Mouse (Mus musculus): ENCODE results near the gene Fcgrt. TPM values are rescaled to one million over a fixed set of nuclear protein-coding genes. Genes with fewer than 3 reads are reported as not detected.

The Fcgrt gene
- polyA plus RNA-seq, 1 experiment from 2014 or later = 17.7 TPM

DNA sequence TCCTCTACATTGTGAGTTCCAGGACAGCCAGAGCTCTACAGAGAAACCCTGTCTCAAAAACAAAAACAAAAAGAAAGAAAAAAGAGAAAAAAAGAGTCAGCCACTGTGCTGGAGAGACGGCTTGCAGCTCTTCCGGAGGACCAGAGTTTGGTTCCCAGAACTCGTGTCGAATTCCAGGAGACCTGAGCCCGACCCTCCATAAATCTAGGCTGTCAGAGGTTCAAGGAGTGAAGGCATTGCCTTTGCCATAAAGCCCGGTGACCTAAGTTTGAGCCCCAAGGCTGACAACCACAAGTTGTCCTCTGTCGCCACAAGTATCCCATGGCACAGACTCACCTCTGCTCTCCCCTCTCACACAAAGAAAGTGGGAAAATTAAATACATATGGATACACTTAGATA, 9.5 kb downstream of the Fcgrt start:
- H3K27ac ChIP-seq (ENCODE audit: low read length) = no peak overlapping the region
- H3K4me2 ChIP-seq (ENCODE audit: low read length) = no peak overlapping the region
- no peak for ATAC-seq
- H3K9ac ChIP-seq (replicated peaks; ENCODE audit: low read depth, low read length) = no peak overlapping the region
- no peaks in the 10 kb centered on the region for H3K27me3 ChIP-seq (replicated peaks; ENCODE audit: control insufficient read depth, insufficient read depth, low read length)
- no peak overlapping the region for H3K4me3 ChIP-seq (replicated peaks; ENCODE audit: low read length)
- WGBS = 75% methylated on average over 7 of the region's 7 CpGs
- no peaks in the 10 kb centered on the region for H3K36me3 ChIP-seq (ENCODE audit: control insufficient read depth, insufficient read depth)
- H3K4me1 ChIP-seq (replicated peaks; ENCODE audit: control insufficient read depth, insufficient read depth, low read length) = peaks cover 11% of the 10 kb centered on the region
- no peaks in the 10 kb centered on the region for H3K9me3 ChIP-seq (ENCODE audit: control insufficient read depth, low read length)

GRCm38 (mm10) chr7:45093516-45093905, 10.1 kb downstream of the Fcgrt start:
- H3K9ac ChIP-seq (replicated peaks; ENCODE audit: low read depth, low read length) = no peak overlapping the region
- no peak overlapping the region for H3K27ac ChIP-seq (ENCODE audit: low read length)
- H3K36me3 ChIP-seq (ENCODE audit: control insufficient read depth, insufficient read depth) = no peaks in the 10 kb centered on the region
- no peaks in the 10 kb centered on the region for H3K9me3 ChIP-seq (ENCODE audit: control insufficient read depth, low read length)
- no peak for ATAC-seq
- H3K4me2 ChIP-seq (ENCODE audit: low read length) = no peak overlapping the region
- H3K4me3 ChIP-seq (replicated peaks; ENCODE audit: low read length) = no peak overlapping the region
- H3K27me3 ChIP-seq (replicated peaks; ENCODE audit: control insufficient read depth, insufficient read depth, low read length) = no peaks in the 10 kb centered on the region
- H3K4me1 ChIP-seq (replicated peaks; ENCODE audit: control insufficient read depth, insufficient read depth, low read length) = peaks cover 11% of the 10 kb centered on the region
- WGBS = 37% methylated on average over 18 of the region's 18 CpGs

- H3K4me2 ChIP-seq (ENCODE audit: low read length) = no peak overlapping the region
- no peaks in the 10 kb centered on the region for H3K36me3 ChIP-seq (ENCODE audit: control insufficient read depth, insufficient read depth)
- peaks cover 11% of the 10 kb centered on the region for H3K4me1 ChIP-seq (replicated peaks; ENCODE audit: control insufficient read depth, insufficient read depth, low read length)
- H3K9me3 ChIP-seq (ENCODE audit: control insufficient read depth, low read length) = no peaks in the 10 kb centered on the region
- H3K9ac ChIP-seq (replicated peaks; ENCODE audit: low read depth, low read length) = no peak overlapping the region
- ATAC-seq = no peak
- H3K27me3 ChIP-seq (replicated peaks; ENCODE audit: control insufficient read depth, insufficient read depth, low read length) = no peaks in the 10 kb centered on the region
- no peak overlapping the region for H3K27ac ChIP-seq (ENCODE audit: low read length)
- WGBS = 71% methylated on average over 12 of the region's 12 CpGs
- H3K4me3 ChIP-seq (replicated peaks; ENCODE audit: low read length) = no peak overlapping the region
Observed at GRCm38 (mm10) chr7:45092828-45093515, 10.7 kb downstream of the Fcgrt start.

GRCm38 (mm10) chr7:45092048-45092447, 11.6 kb downstream of the Fcgrt start, which contains the start of gene Rcn3:
TSS of gene Rcn3 (minus strand) at chr7:45092221.
- Histone ChIP-seq H3K9me3 (ENCODE audit: control insufficient read depth, low read length) (no peaks in the 10 kb centered on the region), H3K27ac (ENCODE audit: low read length) (no peak within 1 kb of the TSS), H3K27me3 (replicated peaks; ENCODE audit: control insufficient read depth, insufficient read depth, low read length) (no peaks in the 10 kb centered on the region), H3K4me1 (replicated peaks; ENCODE audit: control insufficient read depth, insufficient read depth, low read length) (peaks cover 11% of the 10 kb centered on the region), H3K36me3 (ENCODE audit: control insufficient read depth, insufficient read depth) (no peaks in the 10 kb centered on the region), H3K4me3 (replicated peaks; ENCODE audit: low read length) (peak within 1 kb of the TSS; percentile 48), H3K9ac (replicated peaks; ENCODE audit: low read depth, low read length) (peak within 1 kb of the TSS; percentile 33), H3K4me2 (ENCODE audit: low read length) (peak within 1 kb of the TSS; percentile 67)
- peak; percentile 96 for ATAC-seq
- WGBS = under 1% methylated on average over 16 of the region's 16 CpGs

GRCm38 (mm10) chr7:45091001-45091990, 12.4 kb downstream of the Fcgrt start:
- Histone ChIP-seq H3K4me3 (replicated peaks; ENCODE audit: low read length) (peak overlapping the region; percentile 48), H3K4me1 (replicated peaks; ENCODE audit: control insufficient read depth, insufficient read depth, low read length) (peaks cover 11% of the 10 kb centered on the region), H3K27me3 (replicated peaks; ENCODE audit: control insufficient read depth, insufficient read depth, low read length) (no peaks in the 10 kb centered on the region), H3K36me3 (ENCODE audit: control insufficient read depth, insufficient read depth) (peaks cover 3% of the 10 kb centered on the region; the same call in 1 of the 2 replicates), H3K9me3 (ENCODE audit: control insufficient read depth, low read length) (no peaks in the 10 kb centered on the region), H3K4me2 (ENCODE audit: low read length) (peak overlapping the region; percentile 67), H3K27ac (ENCODE audit: low read length) (no peak overlapping the region), H3K9ac (replicated peaks; ENCODE audit: low read depth, low read length) (peak overlapping the region; percentile 33)
- ATAC-seq = peak; percentile 22; the same call in 1 of the 2 replicates
- 14% methylated on average over 35 of the region's 35 CpGs for WGBS

DNA sequence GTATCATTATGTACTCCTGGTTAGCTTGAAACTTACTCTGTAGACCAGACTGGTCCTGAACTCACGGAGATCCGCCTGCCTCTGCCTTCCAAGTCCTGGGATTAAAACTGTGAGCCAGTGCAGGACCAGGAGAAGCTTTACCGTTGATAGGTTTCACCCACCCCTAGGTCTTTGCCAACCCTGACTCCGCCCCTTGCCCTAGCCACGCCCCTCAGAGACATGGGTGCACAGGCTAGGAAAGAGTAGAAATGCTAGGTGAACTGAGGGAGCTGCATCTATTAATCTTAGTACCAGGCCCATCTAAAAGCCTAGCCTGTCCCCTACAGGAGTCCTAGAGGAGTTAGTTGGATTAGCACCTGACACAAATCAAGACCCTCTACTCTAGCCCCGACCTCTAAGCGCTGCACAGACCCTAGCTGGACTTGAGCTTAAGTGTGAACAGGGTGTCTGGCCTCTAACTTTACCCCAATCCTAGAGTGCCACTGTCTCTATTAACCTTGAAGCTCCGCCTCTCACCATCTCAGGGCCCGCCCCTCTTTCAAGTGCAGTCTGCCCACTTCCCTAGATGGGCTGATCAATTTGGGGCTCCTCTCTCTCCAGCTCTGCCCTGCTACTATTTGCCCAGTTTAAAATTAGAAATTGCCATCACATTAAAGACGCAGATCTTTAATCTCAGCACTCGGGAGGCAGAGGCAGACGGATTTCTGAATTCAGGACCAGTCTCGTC, 13.2 kb downstream of the Fcgrt start:
- WGBS = 79% methylated on average over 13 of the region's 13 CpGs
- Histone ChIP-seq H3K9me3 (ENCODE audit: control insufficient read depth, low read length) (no peaks in the 10 kb centered on the region), H3K4me3 (replicated peaks; ENCODE audit: low read length) (no peak overlapping the region), H3K36me3 (ENCODE audit: control insufficient read depth, insufficient read depth) (peaks cover 6% of the 10 kb centered on the region; the same call in 1 of the 2 replicates), H3K4me1 (replicated peaks; ENCODE audit: control insufficient read depth, insufficient read depth, low read length) (peaks cover 11% of the 10 kb centered on the region), H3K4me2 (ENCODE audit: low read length) (no peak overlapping the region; the same call in 1 of the 2 replicates), H3K27me3 (replicated peaks; ENCODE audit: control insufficient read depth, insufficient read depth, low read length) (no peaks in the 10 kb centered on the region), H3K27ac (ENCODE audit: low read length) (no peak overlapping the region), H3K9ac (replicated peaks; ENCODE audit: low read depth, low read length) (no peak overlapping the region)
- no peak for ATAC-seq

- H3K27ac ChIP-seq (ENCODE audit: low read length) = no peak overlapping the region
- H3K4me1 ChIP-seq (replicated peaks; ENCODE audit: control insufficient read depth, insufficient read depth, low read length) = peaks cover 11% of the 10 kb centered on the region
- no peak for ATAC-seq
- no peaks in the 10 kb centered on the region for H3K9me3 ChIP-seq (ENCODE audit: control insufficient read depth, low read length)
- H3K4me2 ChIP-seq (ENCODE audit: low read length) = no peak overlapping the region
- no peak overlapping the region for H3K9ac ChIP-seq (replicated peaks; ENCODE audit: low read depth, low read length)
- no peaks in the 10 kb centered on the region for H3K27me3 ChIP-seq (replicated peaks; ENCODE audit: control insufficient read depth, insufficient read depth, low read length)
- H3K36me3 ChIP-seq (ENCODE audit: control insufficient read depth, insufficient read depth) = peaks cover 6% of the 10 kb centered on the region; the same call in 1 of the 2 replicates
- no peak overlapping the region for H3K4me3 ChIP-seq (replicated peaks; ENCODE audit: low read length)
- 94% methylated on average over 17 of the region's 17 CpGs for WGBS
Observed at GRCm38 (mm10) chr7:45088597-45088996, 15.1 kb downstream of the Fcgrt start.

DNA sequence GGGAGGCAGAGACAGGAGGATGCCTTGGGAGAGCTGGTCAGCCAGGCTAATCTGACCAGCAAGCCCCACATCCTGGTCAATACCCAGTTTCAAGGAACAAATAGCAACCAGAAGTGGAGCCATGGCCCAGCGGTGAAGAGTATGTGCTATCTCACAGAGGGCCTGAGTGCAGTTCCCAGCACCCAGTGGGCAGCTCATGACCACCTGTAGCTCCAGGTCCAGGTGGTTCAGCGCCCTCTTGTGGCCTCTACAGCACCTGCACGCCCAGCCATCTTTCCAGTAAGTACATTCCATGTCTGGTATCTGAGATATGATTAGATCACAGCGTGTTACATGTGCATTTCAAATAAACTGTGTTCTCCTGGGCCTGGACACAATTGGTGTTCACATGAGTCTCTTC, 17.6 kb downstream of the Fcgrt start:
- Histone ChIP-seq H3K9ac (replicated peaks; ENCODE audit: low read depth, low read length) (no peak overlapping the region), H3K27me3 (replicated peaks; ENCODE audit: control insufficient read depth, insufficient read depth, low read length) (no peaks in the 10 kb centered on the region), H3K4me1 (replicated peaks; ENCODE audit: control insufficient read depth, insufficient read depth, low read length) (peaks cover under 1% of the 10 kb centered on the region; the same call in 1 of the 2 replicates), H3K4me3 (replicated peaks; ENCODE audit: low read length) (no peak overlapping the region), H3K9me3 (ENCODE audit: control insufficient read depth, low read length) (no peaks in the 10 kb centered on the region), H3K27ac (ENCODE audit: low read length) (no peak overlapping the region), H3K36me3 (ENCODE audit: control insufficient read depth, insufficient read depth) (peaks cover 6% of the 10 kb centered on the region; the same call in 1 of the 2 replicates), H3K4me2 (ENCODE audit: low read length) (no peak overlapping the region)
- WGBS = 78% methylated on average over 4 of the region's 4 CpGs
- no peak for ATAC-seq

All from forebrain, embryonic 16.5 days (tissue).